Mouse (Mus musculus) retina, adult 2 months (tissue): ENCODE data around the gene Olfr715b.
"Not testable (repeated sequence)": the region's sequence is repeated elsewhere in the genome, so short reads cannot be mapped to it uniquely, and the experiment has no call there.

Experiments used
- DNase-seq: peaks from one replicate; pipeline ENCODE4 v3.0.0-alpha.2; 2012; ENCODE audit warnings: low read depth, low spot score

The Olfr715b gene

DNA sequence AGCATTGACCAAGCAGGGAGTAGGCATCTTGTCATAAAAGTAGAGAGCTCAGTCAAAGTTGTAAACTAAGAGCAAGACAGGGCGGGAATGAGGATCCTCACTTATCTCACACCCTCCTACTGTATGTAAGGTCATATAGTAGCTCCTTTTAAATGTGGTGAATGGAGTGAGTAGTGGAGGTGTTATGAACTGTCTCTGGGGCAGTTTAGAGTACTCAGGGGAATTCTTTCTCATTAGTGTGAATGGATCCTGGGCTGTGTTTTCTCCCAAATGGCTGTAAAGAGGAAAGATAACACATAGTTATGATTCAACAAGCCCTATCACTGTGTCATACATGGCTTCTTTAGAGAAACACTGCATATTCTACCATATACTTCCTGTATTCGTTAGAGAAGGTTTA, at the start of gene Olfr715b:
Gene Olfr715b (minus strand): TSS at position 101 of the 400 bp plus-strand sequence.
- not testable (repeated sequence) for DNase-seq

DNA sequence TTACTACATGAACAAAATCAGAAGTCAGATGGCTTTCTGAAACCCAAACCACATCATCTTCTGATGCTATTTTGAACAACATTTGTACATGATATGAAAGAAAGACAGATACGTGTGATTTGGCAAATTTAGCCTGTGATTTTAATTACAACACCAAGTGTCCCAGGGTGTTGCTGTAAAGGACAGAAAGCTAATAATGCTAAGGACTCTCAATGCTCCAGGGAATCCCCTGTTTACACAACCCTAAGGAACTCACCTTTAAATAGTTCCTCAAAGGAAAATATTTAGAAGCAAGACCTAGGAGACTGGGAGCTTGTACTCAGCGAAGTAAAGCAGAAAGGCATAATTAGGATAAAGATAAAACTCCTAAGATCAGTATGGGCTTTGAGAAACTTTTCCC, 27.9 kb upstream of the Olfr715b start, which contains the start of gene Olfr716:
Gene Olfr716 (plus strand): TSS at position 301 of the 400 bp plus-strand sequence.
- DNase-seq: not testable (repeated sequence)

- DNase-seq: not testable (repeated sequence)
Measured at GRCm38 (mm10) chr7:107130983-107131382, 20.8 kb upstream of the Olfr715b start, which contains the start of gene Olfr715. Gene Olfr715 (minus strand): TSS chr7:107131083.

DNA sequence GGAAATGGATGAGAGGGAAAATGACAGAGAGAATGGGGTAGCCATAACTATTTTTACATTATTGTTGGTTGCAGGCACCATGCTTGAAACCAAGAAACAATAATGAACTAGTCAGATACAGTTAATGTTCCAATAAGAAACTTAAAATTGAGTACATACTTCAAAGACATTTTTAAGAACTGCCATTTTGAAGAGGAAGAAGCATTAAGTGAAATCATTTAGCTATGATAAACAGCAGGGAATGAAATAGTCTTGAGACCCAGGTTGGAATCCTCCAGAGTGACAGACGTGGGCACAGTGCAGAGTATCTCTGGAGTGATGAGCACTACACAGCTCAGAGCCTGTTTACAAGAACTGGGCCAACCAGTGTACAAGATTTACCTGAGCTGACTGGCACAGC, 17.2 kb downstream of the Olfr715b start, which contains the start of gene Olfr17:
Gene Olfr17 (plus strand): TSS at position 301 of the 400 bp plus-strand sequence.
- no peak for DNase-seq

DNA sequence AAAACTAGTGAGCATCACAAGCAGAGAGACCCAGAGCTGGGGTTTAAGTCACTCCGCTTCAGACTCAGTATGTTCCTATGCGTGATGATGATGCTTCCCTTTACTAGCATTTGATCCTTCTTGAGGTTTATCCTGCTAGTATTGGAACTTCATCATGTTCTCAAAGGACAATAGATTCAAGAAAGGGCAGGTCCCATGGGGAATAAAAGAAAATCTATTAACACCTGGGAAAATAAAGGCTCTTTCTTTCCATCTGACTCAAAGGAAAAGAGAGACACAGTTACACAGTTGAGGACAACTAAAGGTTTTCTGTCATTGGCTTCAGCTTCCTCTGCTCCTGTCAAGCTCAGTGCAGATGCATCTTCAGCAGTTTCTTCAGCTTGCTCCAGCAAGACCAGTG, 39.5 kb downstream of the Olfr715b start, which contains the start of gene Olfr714:
Gene Olfr714 (plus strand): TSS at position 301 of the 400 bp plus-strand sequence.
- no peak for DNase-seq
